Mouse (Mus musculus): ENCODE results near the gene Dtl. TPM values are rescaled to one million over a fixed set of nuclear protein-coding genes. Genes with fewer than 3 reads are reported as not detected.

Dtl gene
- polyA plus RNA-seq, 1 experiment from 2014 or later, result 19.2 TPM

GRCm38 (mm10) chr1:191569625-191570024 lies 5.7 kb downstream of the Dtl start:
- no peaks in the 10 kb centered on the region for H3K27me3 ChIP-seq (replicated peaks; ENCODE audit: control insufficient read depth, insufficient read depth, low read length)
- 98% methylated on average over 2 of the region's 2 CpGs for WGBS
- DNase-seq (ENCODE audit: low spot score), result no peak
- no peaks in the 10 kb centered on the region for H3K4me1 ChIP-seq (ENCODE audit: control insufficient read depth, insufficient read depth, low read length)
- H3K9ac ChIP-seq (ENCODE audit: low read length), result no peak overlapping the region
- no peak overlapping the region for H3K4me2 ChIP-seq (ENCODE audit: low read length)
- ATAC-seq, result no peak
- H3K36me3 ChIP-seq (ENCODE audit: control insufficient read depth, insufficient read depth, low read length), result peaks cover 9% of the 10 kb centered on the region; the same call in 1 of the 2 replicates
- no peak overlapping the region for H3K4me3 ChIP-seq (ENCODE audit: low read depth, low read length)
- no peaks in the 10 kb centered on the region for H3K9me3 ChIP-seq (replicated peaks; ENCODE audit: control insufficient read depth, low read length)
- no peak overlapping the region for H3K27ac ChIP-seq (ENCODE audit: low read depth, low read length)

DNA sequence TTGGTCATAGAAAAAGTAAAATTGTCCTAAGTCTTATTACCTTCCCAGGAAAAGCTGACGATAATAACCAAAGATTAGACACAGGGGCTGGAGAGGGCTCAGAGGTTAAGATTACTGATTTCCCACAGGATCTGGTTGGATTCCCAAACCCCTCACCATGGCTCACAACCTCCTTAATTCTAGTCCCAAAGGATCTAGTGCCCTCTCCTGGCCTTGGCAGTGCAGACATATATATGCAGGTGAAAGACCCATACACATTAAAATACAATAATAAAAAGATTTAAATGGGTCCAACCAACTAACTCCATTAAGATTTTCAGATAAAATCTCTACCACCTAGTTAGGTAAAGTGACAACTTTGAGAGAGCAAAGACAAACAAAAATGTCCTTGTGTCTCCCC lies 7.5 kb downstream of the Dtl start:
- DNase-seq (ENCODE audit: low spot score) (peak; percentile 17), ATAC-seq (no peak)
- Histone ChIP-seq H3K36me3 (ENCODE audit: control insufficient read depth, insufficient read depth, low read length) (peaks cover 9% of the 10 kb centered on the region; the same call in 1 of the 2 replicates), H3K9ac (ENCODE audit: low read length) (no peak overlapping the region), H3K27me3 (replicated peaks; ENCODE audit: control insufficient read depth, insufficient read depth, low read length) (no peaks in the 10 kb centered on the region), H3K9me3 (replicated peaks; ENCODE audit: control insufficient read depth, low read length) (no peaks in the 10 kb centered on the region), H3K4me3 (ENCODE audit: low read depth, low read length) (no peak overlapping the region), H3K4me1 (ENCODE audit: control insufficient read depth, insufficient read depth, low read length) (no peaks in the 10 kb centered on the region), H3K4me2 (ENCODE audit: low read length) (no peak overlapping the region), H3K27ac (ENCODE audit: low read depth, low read length) (no peak overlapping the region)
- 87% methylated on average over 1 of the region's 1 CpGs for WGBS

GRCm38 (mm10) chr1:191562823-191563365 lies 12.4 kb downstream of the Dtl start:
- Histone ChIP-seq H3K4me3 (ENCODE audit: low read depth, low read length) (no peak overlapping the region), H3K9me3 (replicated peaks; ENCODE audit: control insufficient read depth, low read length) (no peaks in the 10 kb centered on the region), H3K27ac (ENCODE audit: low read depth, low read length) (no peak overlapping the region), H3K4me1 (ENCODE audit: control insufficient read depth, insufficient read depth, low read length) (no peaks in the 10 kb centered on the region), H3K36me3 (ENCODE audit: control insufficient read depth, insufficient read depth, low read length) (peaks cover 28% of the 10 kb centered on the region), H3K4me2 (ENCODE audit: low read length) (no peak overlapping the region), H3K27me3 (replicated peaks; ENCODE audit: control insufficient read depth, insufficient read depth, low read length) (no peaks in the 10 kb centered on the region), H3K9ac (ENCODE audit: low read length) (no peak overlapping the region)
- ATAC-seq, result no peak
- DNase-seq (ENCODE audit: low spot score), result peak; percentile 72
- WGBS, result 72% methylated on average over 6 of the region's 6 CpGs

DNA sequence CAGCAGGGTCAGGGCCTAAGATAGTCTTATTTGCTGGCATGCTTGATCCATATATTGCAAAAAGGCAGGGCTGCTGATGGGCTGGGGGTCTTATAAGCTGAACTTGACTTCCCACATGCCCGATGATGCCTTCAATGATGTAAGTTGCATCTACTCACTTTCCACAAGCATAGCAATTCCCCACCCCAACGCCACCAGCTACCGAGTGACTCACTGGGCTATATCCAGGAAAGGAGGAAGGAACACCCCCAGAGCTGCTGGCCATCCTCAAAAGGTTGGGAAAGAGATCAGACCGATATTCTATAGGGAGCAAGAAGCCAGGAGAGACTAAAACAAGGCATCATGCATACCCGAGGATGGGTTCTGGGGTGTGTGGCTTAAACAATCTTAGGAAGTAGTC lies 15.6 kb downstream of the Dtl start:
- H3K27ac ChIP-seq (ENCODE audit: low read depth, low read length), result no peak overlapping the region
- 88% methylated on average over 5 of the region's 5 CpGs for WGBS
- DNase-seq (ENCODE audit: low spot score) (no peak), ATAC-seq (no peak)
- H3K9me3 ChIP-seq (replicated peaks; ENCODE audit: control insufficient read depth, low read length), result no peaks in the 10 kb centered on the region
- no peak overlapping the region for H3K4me3 ChIP-seq (ENCODE audit: low read depth, low read length)
- H3K27me3 ChIP-seq (replicated peaks; ENCODE audit: control insufficient read depth, insufficient read depth, low read length), result no peaks in the 10 kb centered on the region
- H3K36me3 ChIP-seq (ENCODE audit: control insufficient read depth, insufficient read depth, low read length), result peaks cover 33% of the 10 kb centered on the region
- H3K4me1 ChIP-seq (ENCODE audit: control insufficient read depth, insufficient read depth, low read length), result no peaks in the 10 kb centered on the region
- H3K9ac ChIP-seq (ENCODE audit: low read length), result no peak overlapping the region
- H3K4me2 ChIP-seq (ENCODE audit: low read length), result no peak overlapping the region

- WGBS, result 88% methylated on average over 8 of the region's 8 CpGs
- Histone ChIP-seq H3K4me1 (ENCODE audit: control insufficient read depth, insufficient read depth, low read length) (no peaks in the 10 kb centered on the region), H3K27me3 (replicated peaks; ENCODE audit: control insufficient read depth, insufficient read depth, low read length) (no peaks in the 10 kb centered on the region), H3K36me3 (ENCODE audit: control insufficient read depth, insufficient read depth, low read length) (peaks cover 42% of the 10 kb centered on the region), H3K9me3 (replicated peaks; ENCODE audit: control insufficient read depth, low read length) (no peaks in the 10 kb centered on the region), H3K9ac (ENCODE audit: low read length) (no peak overlapping the region), H3K27ac (ENCODE audit: low read depth, low read length) (no peak overlapping the region), H3K4me2 (ENCODE audit: low read length) (no peak overlapping the region), H3K4me3 (ENCODE audit: low read depth, low read length) (no peak overlapping the region)
- DNase-seq (ENCODE audit: low spot score), result no peak
- no peak for ATAC-seq
These were observed 18.2 kb downstream of the Dtl start for GRCm38 (mm10) chr1:191557109-191557508.

GRCm38 (mm10) chr1:191550786-191551185 lies 24.6 kb downstream of the Dtl start:
- Histone ChIP-seq H3K9me3 (replicated peaks; ENCODE audit: control insufficient read depth, low read length) (no peaks in the 10 kb centered on the region), H3K27me3 (replicated peaks; ENCODE audit: control insufficient read depth, insufficient read depth, low read length) (no peaks in the 10 kb centered on the region), H3K36me3 (ENCODE audit: control insufficient read depth, insufficient read depth, low read length) (peaks cover 40% of the 10 kb centered on the region), H3K4me2 (ENCODE audit: low read length) (no peak overlapping the region), H3K4me1 (ENCODE audit: control insufficient read depth, insufficient read depth, low read length) (no peaks in the 10 kb centered on the region), H3K27ac (ENCODE audit: low read depth, low read length) (no peak overlapping the region), H3K9ac (ENCODE audit: low read length) (no peak overlapping the region), H3K4me3 (ENCODE audit: low read depth, low read length) (no peak overlapping the region)
- DNase-seq (ENCODE audit: low spot score), result no peak
- 72% methylated on average over 4 of the region's 4 CpGs for WGBS
- no peak for ATAC-seq

- no peak for ATAC-seq
- Histone ChIP-seq H3K9ac (ENCODE audit: low read length) (no peak overlapping the region), H3K4me3 (ENCODE audit: low read depth, low read length) (no peak overlapping the region), H3K27me3 (replicated peaks; ENCODE audit: control insufficient read depth, insufficient read depth, low read length) (no peaks in the 10 kb centered on the region), H3K4me2 (ENCODE audit: low read length) (no peak overlapping the region), H3K4me1 (ENCODE audit: control insufficient read depth, insufficient read depth, low read length) (no peaks in the 10 kb centered on the region), H3K27ac (ENCODE audit: low read depth, low read length) (no peak overlapping the region), H3K36me3 (ENCODE audit: control insufficient read depth, insufficient read depth, low read length) (peaks cover 54% of the 10 kb centered on the region), H3K9me3 (replicated peaks; ENCODE audit: control insufficient read depth, low read length) (no peaks in the 10 kb centered on the region)
- WGBS, result 91% methylated on average over 3 of the region's 3 CpGs
- DNase-seq (ENCODE audit: low spot score), result no peak
These were observed 31.6 kb downstream of the Dtl start for GRCm38 (mm10) chr1:191543747-191544146.

- H3K4me3 ChIP-seq (ENCODE audit: low read depth, low read length), result no peak overlapping the region
- no peak for ATAC-seq
- 91% methylated on average over 4 of the region's 4 CpGs for whole genome bisulfite sequencing
- no peaks in the 10 kb centered on the region for H3K9me3 ChIP-seq (replicated peaks; ENCODE audit: control insufficient read depth, low read length)
- no peak overlapping the region for H3K9ac ChIP-seq (ENCODE audit: low read length)
- no peak for DNase-seq (ENCODE audit: low spot score)
- H3K4me1 ChIP-seq (ENCODE audit: control insufficient read depth, insufficient read depth, low read length), result no peaks in the 10 kb centered on the region
- H3K27me3 ChIP-seq (replicated peaks; ENCODE audit: control insufficient read depth, insufficient read depth, low read length), result no peaks in the 10 kb centered on the region
- H3K27ac ChIP-seq (ENCODE audit: low read depth, low read length), result no peak overlapping the region
- H3K36me3 ChIP-seq (ENCODE audit: control insufficient read depth, insufficient read depth, low read length), result peaks cover 47% of the 10 kb centered on the region
- no peak overlapping the region for H3K4me2 ChIP-seq (ENCODE audit: low read length)
These were observed 33.7 kb downstream of the Dtl start for GRCm38 (mm10) chr1:191541619-191542018.

- Histone ChIP-seq H3K9ac (ENCODE audit: low read length) (no peak overlapping the region), H3K4me2 (ENCODE audit: low read length) (no peak overlapping the region), H3K36me3 (ENCODE audit: control insufficient read depth, insufficient read depth, low read length) (peaks cover 45% of the 10 kb centered on the region), H3K27ac (ENCODE audit: low read depth, low read length) (no peak overlapping the region), H3K4me1 (ENCODE audit: control insufficient read depth, insufficient read depth, low read length) (no peaks in the 10 kb centered on the region), H3K9me3 (replicated peaks; ENCODE audit: control insufficient read depth, low read length) (no peaks in the 10 kb centered on the region), H3K4me3 (ENCODE audit: low read depth, low read length) (no peak overlapping the region), H3K27me3 (replicated peaks; ENCODE audit: control insufficient read depth, insufficient read depth, low read length) (no peaks in the 10 kb centered on the region)
- DNase-seq (ENCODE audit: low spot score) (no peak), ATAC-seq (no peak)
- WGBS, result 92% methylated on average over 9 of the region's 9 CpGs
These were observed 34.3 kb downstream of the Dtl start for GRCm38 (mm10) chr1:191541014-191541413.
